Mouse (Mus musculus) megakaryocyte, embryonic 14.5 days (primary cell): Measurements from ENCODE around the gene 4933400A11Rik.

Source experiments
- FLI1 ChIP-seq: IDR thresholded peaks from 2 replicates; pipeline ENCODE4 v1.6.1; 2012; ENCODE audit warnings: low read length, inconsistent platforms, mixed read lengths
- GATA1 ChIP-seq: IDR thresholded peaks from 3 replicates; pipeline ENCODE4 v1.6.1; 2012; ENCODE audit warnings: mixed read lengths, low read length, inconsistent platforms, borderline replicate concordance

DNA sequence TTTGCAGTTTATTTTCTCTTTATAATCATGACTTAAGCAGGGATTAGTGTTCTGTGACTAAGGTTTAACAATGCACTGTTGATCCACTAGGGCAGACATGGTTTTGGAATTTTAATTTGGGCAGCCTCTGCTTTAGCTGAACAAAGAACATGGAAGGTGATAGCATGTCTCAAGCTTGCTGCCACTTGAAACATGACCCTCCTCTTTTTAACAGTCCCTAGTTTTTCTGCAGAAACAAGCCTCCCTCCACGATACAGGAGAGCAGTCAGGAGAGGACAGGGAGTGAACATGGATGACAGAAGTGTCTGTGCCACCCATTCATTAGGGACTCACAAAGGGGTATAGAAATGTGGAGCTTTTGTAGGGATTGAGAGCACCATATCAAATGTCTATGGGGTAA is 13.4 kb upstream of the 4933400A11Rik start:
- TF ChIP-seq GATA1 (no peak), FLI1 (no peak)
